Mouse (Mus musculus): Measurements from ENCODE around the gene Slc30a9. TPM values are rescaled to one million over a fixed set of nuclear protein-coding genes. Genes with fewer than 3 reads are reported as not detected.

The Slc30a9 gene
- polyA plus RNA-seq, 1 experiment from 2014 or later, result 207 TPM

DNA sequence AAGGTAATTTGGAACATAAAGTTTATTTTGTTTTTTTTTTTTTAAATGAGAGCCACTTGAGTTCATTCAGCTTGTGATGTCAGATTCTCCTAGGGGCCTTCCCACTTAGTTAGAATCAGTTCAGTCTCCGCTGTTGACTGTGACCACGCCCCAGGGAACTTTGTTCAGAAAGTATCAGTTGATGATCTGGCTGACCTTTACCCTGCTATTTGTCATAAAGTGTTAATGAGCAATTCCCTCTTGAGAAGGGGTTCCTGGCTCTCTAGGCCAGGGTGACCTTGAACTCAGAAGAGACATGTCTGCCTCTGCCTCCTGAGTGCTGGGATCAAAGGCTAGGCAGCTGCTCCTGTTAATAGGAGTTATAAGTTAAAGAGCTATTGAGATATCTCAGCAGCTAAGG is 40.3 kb downstream of the Slc30a9 start:
- Histone ChIP-seq H3K27ac (replicated peaks; ENCODE audit: low read depth, low read length) (no peak overlapping the region), H3K36me3 (ENCODE audit: control insufficient read depth, insufficient read depth, low read length) (peaks cover 84% of the 10 kb centered on the region), H3K4me3 (replicated peaks; ENCODE audit: low read depth, low read length) (no peak overlapping the region), H3K9me3 (ENCODE audit: control insufficient read depth, low read length) (no peaks in the 10 kb centered on the region), H3K4me2 (ENCODE audit: low read length) (no peak overlapping the region), H3K4me1 (ENCODE audit: control insufficient read depth, insufficient read depth, low read length) (no peaks in the 10 kb centered on the region), H3K27me3 (ENCODE audit: control insufficient read depth, insufficient read depth, low read length) (no peaks in the 10 kb centered on the region), H3K9ac (replicated peaks; ENCODE audit: low read length) (no peak overlapping the region)
- ATAC-seq (ENCODE audit: low FRiP score, low TSS enrichment), result no peak
- DNase-seq, result no peak
- WGBS, result 97% methylated on average over 2 of the region's 2 CpGs

GRCm38 (mm10) chr5:67348949-67349348 is 42.2 kb downstream of the Slc30a9 start:
- no peak for ATAC-seq (ENCODE audit: low FRiP score, low TSS enrichment)
- 65% methylated on average over 10 of the region's 10 CpGs for WGBS
- no peaks in the 10 kb centered on the region for H3K27me3 ChIP-seq (ENCODE audit: control insufficient read depth, insufficient read depth, low read length)
- no peak overlapping the region for H3K4me3 ChIP-seq (replicated peaks; ENCODE audit: low read depth, low read length)
- H3K36me3 ChIP-seq (ENCODE audit: control insufficient read depth, insufficient read depth, low read length), result peaks cover 74% of the 10 kb centered on the region
- no peak overlapping the region for H3K4me2 ChIP-seq (ENCODE audit: low read length)
- H3K9me3 ChIP-seq (ENCODE audit: control insufficient read depth, low read length), result no peaks in the 10 kb centered on the region
- no peaks in the 10 kb centered on the region for H3K4me1 ChIP-seq (ENCODE audit: control insufficient read depth, insufficient read depth, low read length)
- no peak for DNase-seq
- no peak overlapping the region for H3K9ac ChIP-seq (replicated peaks; ENCODE audit: low read length)
- no peak overlapping the region for H3K27ac ChIP-seq (replicated peaks; ENCODE audit: low read depth, low read length)

- H3K27me3 ChIP-seq (ENCODE audit: control insufficient read depth, insufficient read depth, low read length), result no peaks in the 10 kb centered on the region
- ATAC-seq (ENCODE audit: low FRiP score, low TSS enrichment) (no peak), DNase-seq (no peak)
- no peak overlapping the region for H3K4me3 ChIP-seq (replicated peaks; ENCODE audit: low read depth, low read length)
- no peaks in the 10 kb centered on the region for H3K9me3 ChIP-seq (ENCODE audit: control insufficient read depth, low read length)
- no peaks in the 10 kb centered on the region for H3K4me1 ChIP-seq (ENCODE audit: control insufficient read depth, insufficient read depth, low read length)
- WGBS, result 97% methylated on average over 10 of the region's 10 CpGs
- H3K9ac ChIP-seq (replicated peaks; ENCODE audit: low read length), result no peak overlapping the region
- H3K4me2 ChIP-seq (ENCODE audit: low read length), result no peak overlapping the region
- no peak overlapping the region for H3K27ac ChIP-seq (replicated peaks; ENCODE audit: low read depth, low read length)
- H3K36me3 ChIP-seq (ENCODE audit: control insufficient read depth, insufficient read depth, low read length), result no peaks in the 10 kb centered on the region
Measured at GRCm38 (mm10) chr5:67362316-67362715, 55.6 kb downstream of the Slc30a9 start.

GRCm38 (mm10) chr5:67362931-67363330 is 56.2 kb downstream of the Slc30a9 start:
- Histone ChIP-seq H3K4me3 (replicated peaks; ENCODE audit: low read depth, low read length) (no peak overlapping the region), H3K36me3 (ENCODE audit: control insufficient read depth, insufficient read depth, low read length) (no peaks in the 10 kb centered on the region), H3K9me3 (ENCODE audit: control insufficient read depth, low read length) (no peaks in the 10 kb centered on the region), H3K4me1 (ENCODE audit: control insufficient read depth, insufficient read depth, low read length) (no peaks in the 10 kb centered on the region), H3K27ac (replicated peaks; ENCODE audit: low read depth, low read length) (no peak overlapping the region), H3K27me3 (ENCODE audit: control insufficient read depth, insufficient read depth, low read length) (no peaks in the 10 kb centered on the region), H3K9ac (replicated peaks; ENCODE audit: low read length) (no peak overlapping the region), H3K4me2 (ENCODE audit: low read length) (no peak overlapping the region)
- DNase-seq (no peak), ATAC-seq (ENCODE audit: low FRiP score, low TSS enrichment) (no peak)
- 81% methylated on average over 2 of the region's 2 CpGs for WGBS

- H3K9me3 ChIP-seq (ENCODE audit: control insufficient read depth, low read length), result no peaks in the 10 kb centered on the region
- H3K27me3 ChIP-seq (ENCODE audit: control insufficient read depth, insufficient read depth, low read length), result no peaks in the 10 kb centered on the region
- no peaks in the 10 kb centered on the region for H3K4me1 ChIP-seq (ENCODE audit: control insufficient read depth, insufficient read depth, low read length)
- H3K36me3 ChIP-seq (ENCODE audit: control insufficient read depth, insufficient read depth, low read length), result no peaks in the 10 kb centered on the region
- DNase-seq (no peak), ATAC-seq (ENCODE audit: low FRiP score, low TSS enrichment) (no peak)
- 89% methylated on average over 8 of the region's 8 CpGs for WGBS
- H3K4me3 ChIP-seq (replicated peaks; ENCODE audit: low read depth, low read length), result no peak overlapping the region
- H3K4me2 ChIP-seq (ENCODE audit: low read length), result no peak overlapping the region
- H3K27ac ChIP-seq (replicated peaks; ENCODE audit: low read depth, low read length), result no peak overlapping the region
- no peak overlapping the region for H3K9ac ChIP-seq (replicated peaks; ENCODE audit: low read length)
Measured at GRCm38 (mm10) chr5:67377044-67377621, 70.4 kb downstream of the Slc30a9 start.

DNA sequence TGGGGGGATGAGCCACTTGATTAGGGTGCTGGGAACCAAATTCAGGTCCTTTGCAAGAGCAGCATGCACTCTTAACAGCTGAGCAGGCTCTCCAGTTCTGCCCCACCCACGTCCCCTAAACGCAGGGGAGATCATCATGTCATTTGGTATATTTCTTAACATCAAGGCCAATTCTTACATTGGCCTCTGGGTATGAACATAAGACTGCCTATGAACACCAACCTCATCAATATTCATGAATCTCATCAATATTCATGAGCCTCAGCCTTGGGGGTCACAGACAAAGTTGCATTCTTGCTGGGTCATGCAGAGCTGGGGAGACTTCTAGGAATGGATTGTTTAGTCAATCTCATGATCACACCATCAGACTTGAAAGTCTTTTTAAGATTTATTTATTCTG is 74.9 kb downstream of the Slc30a9 start:
- Histone ChIP-seq H3K4me2 (ENCODE audit: low read length) (no peak overlapping the region), H3K27ac (replicated peaks; ENCODE audit: low read depth, low read length) (no peak overlapping the region), H3K4me3 (replicated peaks; ENCODE audit: low read depth, low read length) (no peak overlapping the region), H3K9me3 (ENCODE audit: control insufficient read depth, low read length) (no peaks in the 10 kb centered on the region), H3K9ac (replicated peaks; ENCODE audit: low read length) (no peak overlapping the region), H3K27me3 (ENCODE audit: control insufficient read depth, insufficient read depth, low read length) (no peaks in the 10 kb centered on the region), H3K36me3 (ENCODE audit: control insufficient read depth, insufficient read depth, low read length) (no peaks in the 10 kb centered on the region), H3K4me1 (ENCODE audit: control insufficient read depth, insufficient read depth, low read length) (no peaks in the 10 kb centered on the region)
- peak; percentile 58; the same call in 1 of the 2 replicates for ATAC-seq (ENCODE audit: low FRiP score, low TSS enrichment)
- DNase-seq, result peak; percentile 53
- 52% methylated on average over 2 of the region's 2 CpGs for WGBS

GRCm38 (mm10) chr5:67382556-67382955 is 75.8 kb downstream of the Slc30a9 start:
- Histone ChIP-seq H3K9ac (replicated peaks; ENCODE audit: low read length) (no peak overlapping the region), H3K4me2 (ENCODE audit: low read length) (no peak overlapping the region), H3K27ac (replicated peaks; ENCODE audit: low read depth, low read length) (no peak overlapping the region), H3K36me3 (ENCODE audit: control insufficient read depth, insufficient read depth, low read length) (no peaks in the 10 kb centered on the region), H3K9me3 (ENCODE audit: control insufficient read depth, low read length) (no peaks in the 10 kb centered on the region), H3K27me3 (ENCODE audit: control insufficient read depth, insufficient read depth, low read length) (no peaks in the 10 kb centered on the region), H3K4me1 (ENCODE audit: control insufficient read depth, insufficient read depth, low read length) (no peaks in the 10 kb centered on the region), H3K4me3 (replicated peaks; ENCODE audit: low read depth, low read length) (no peak overlapping the region)
- ATAC-seq (ENCODE audit: low FRiP score, low TSS enrichment) (no peak), DNase-seq (no peak)
- WGBS, result 95% methylated on average over 7 of the region's 7 CpGs

- Histone ChIP-seq H3K9ac (replicated peaks; ENCODE audit: low read length) (no peak overlapping the region), H3K27ac (replicated peaks; ENCODE audit: low read depth, low read length) (no peak overlapping the region), H3K9me3 (ENCODE audit: control insufficient read depth, low read length) (no peaks in the 10 kb centered on the region), H3K4me1 (ENCODE audit: control insufficient read depth, insufficient read depth, low read length) (no peaks in the 10 kb centered on the region), H3K4me2 (ENCODE audit: low read length) (no peak overlapping the region), H3K36me3 (ENCODE audit: control insufficient read depth, insufficient read depth, low read length) (peaks cover 14% of the 10 kb centered on the region), H3K27me3 (ENCODE audit: control insufficient read depth, insufficient read depth, low read length) (no peaks in the 10 kb centered on the region), H3K4me3 (replicated peaks; ENCODE audit: low read depth, low read length) (no peak overlapping the region)
- 94% methylated on average over 6 of the region's 6 CpGs for WGBS
- ATAC-seq (ENCODE audit: low FRiP score, low TSS enrichment) (no peak), DNase-seq (no peak)
Measured at GRCm38 (mm10) chr5:67393951-67394350, 87.2 kb downstream of the Slc30a9 start.

GRCm38 (mm10) chr5:67395211-67395851 is 88.6 kb downstream of the Slc30a9 start:
- H3K27ac ChIP-seq (replicated peaks; ENCODE audit: low read depth, low read length), result no peak overlapping the region
- no peaks in the 10 kb centered on the region for H3K27me3 ChIP-seq (ENCODE audit: control insufficient read depth, insufficient read depth, low read length)
- ATAC-seq (ENCODE audit: low FRiP score, low TSS enrichment) (no peak), DNase-seq (no peak)
- 92% methylated on average over 11 of the region's 11 CpGs for WGBS
- no peak overlapping the region for H3K4me2 ChIP-seq (ENCODE audit: low read length)
- H3K9me3 ChIP-seq (ENCODE audit: control insufficient read depth, low read length), result no peaks in the 10 kb centered on the region
- no peaks in the 10 kb centered on the region for H3K4me1 ChIP-seq (ENCODE audit: control insufficient read depth, insufficient read depth, low read length)
- H3K9ac ChIP-seq (replicated peaks; ENCODE audit: low read length), result no peak overlapping the region
- peaks cover 19% of the 10 kb centered on the region for H3K36me3 ChIP-seq (ENCODE audit: control insufficient read depth, insufficient read depth, low read length)
- no peak overlapping the region for H3K4me3 ChIP-seq (replicated peaks; ENCODE audit: low read depth, low read length)

Data from midbrain, embryonic 14.5 days (tissue).